Mouse (Mus musculus) embryonic facial prominence, embryonic 15.5 days (tissue): ENCODE measurements around the gene Rspo3. TPM values are rescaled to one million over a fixed set of nuclear protein-coding genes. Genes with fewer than 3 reads are reported as not detected.

Source experiments
- ATAC-seq: fragments of 200-750 bp; cut with Nextera tagmentation; 2 replicates; pipeline ENCODE4 v1.8.0; 2017; ENCODE audit warnings: low read depth, moderate TSS enrichment; ENCODE audit not compliant: insufficient number of reproducible peaks, low FRiP score, low TSS enrichment
- H3K27ac ChIP-seq: fragments of 300-500 bp; sonication (generic); replicated peaks from 2 replicates; pipeline ENCODE4 v1.5.1; 2015; ENCODE audit warnings: mild to moderate bottlenecking, inconsistent platforms
- H3K27me3 ChIP-seq: fragments of 300-500 bp; sonication (generic); 2 replicates; pipeline ENCODE4 v1.6.1; 2015; ENCODE audit warnings: inconsistent platforms
- H3K36me3 ChIP-seq: fragments of 300-500 bp; sonication (generic); 2 replicates; pipeline ENCODE4 v1.6.1; 2015; ENCODE audit warnings: mild to moderate bottlenecking, inconsistent platforms
- H3K4me1 ChIP-seq: fragments of 300-500 bp; sonication (generic); 2 replicates; pipeline ENCODE4 v1.6.1; 2015; ENCODE audit warnings: inconsistent platforms
- H3K4me2 ChIP-seq: fragments of 300-500 bp; sonication (generic); replicated peaks from 2 replicates; pipeline ENCODE4 v1.6.1; 2015; ENCODE audit warnings: mild to moderate bottlenecking, inconsistent platforms
- H3K4me3 ChIP-seq: fragments of 300-500 bp; sonication (generic); replicated peaks from 2 replicates; pipeline ENCODE4 v1.5.1; 2015; ENCODE audit warnings: mild to moderate bottlenecking, inconsistent platforms
- H3K9ac ChIP-seq: fragments of 300-500 bp; sonication (generic); 2 replicates; pipeline ENCODE4 v1.6.1; 2015; ENCODE audit warnings: inconsistent platforms
- H3K9me3 ChIP-seq: fragments of 300-500 bp; sonication (generic); replicated peaks from 2 replicates; pipeline ENCODE4 v1.6.1; 2016; ENCODE audit warnings: inconsistent platforms
- WGBS: fragments of 180-500 bp; shearing (Covaris S2); methylation state at CpG from one replicate; pipeline ENCODE4 v1.1.7; 2015; 5-methylcytosine and 5-hydroxymethylcytosine counted together
- polyA plus RNA-seq: library from polyadenylated mRNA; unstranded; fragments of >200 nt; fragmentation: Nextera tagmentation; extraction: Ambion mirVana; gene quantifications from 2 replicates; pipeline ENCODE4 v1.2.1, GENCODE M21; 2015

Gene Rspo3
- 13.5 and 16.0 TPM in 2 replicates for polyA plus RNA-seq

DNA sequence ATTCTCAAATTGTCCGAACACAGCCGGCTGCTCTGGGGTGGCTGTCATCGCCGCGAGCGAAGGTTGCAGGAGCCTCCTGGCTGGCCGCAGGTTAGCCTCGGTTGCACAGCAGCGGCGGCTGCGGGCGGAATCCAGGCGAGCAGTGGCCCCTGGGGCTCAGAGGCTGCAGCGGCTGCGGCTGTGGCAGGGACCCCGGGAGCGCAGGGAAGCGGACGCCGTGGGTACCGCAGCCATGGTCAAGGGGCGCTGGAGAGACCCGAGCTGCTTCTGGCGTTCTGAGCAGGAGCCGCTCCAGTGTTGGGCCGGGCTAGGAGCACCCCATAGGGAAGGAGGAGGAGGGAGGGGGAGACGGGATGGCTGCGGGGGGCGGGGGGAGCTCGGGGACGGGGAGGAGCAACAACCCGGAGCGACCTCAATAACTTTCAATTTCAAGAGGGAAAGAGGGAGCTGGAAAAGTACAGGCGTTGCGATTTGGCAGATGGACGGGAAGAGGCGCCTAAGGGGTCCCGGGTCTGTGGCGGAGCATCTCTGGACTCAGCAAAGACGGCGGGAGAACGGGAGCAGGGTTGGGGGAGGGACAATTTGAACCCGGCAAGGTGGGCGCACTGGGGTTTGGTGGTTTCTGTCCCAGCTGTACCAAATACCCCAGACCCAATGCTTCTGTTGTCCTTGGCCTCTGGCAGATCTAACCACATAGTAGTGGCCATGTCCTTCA is at the start of gene Rspo3:
Rspo3 (minus strand) TSS at position 322 of the 715 bp plus-strand sequence.
- Histone ChIP-seq H3K4me2 (peak within 1 kb of the TSS; percentile 95), H3K9ac (peak within 1 kb of the TSS; percentile 48), H3K27me3 (peaks cover 18% of the 10 kb centered on the region), H3K36me3 (no peaks in the 10 kb centered on the region), H3K27ac (peak within 1 kb of the TSS; percentile 60), H3K9me3 (no peaks in the 10 kb centered on the region), H3K4me1 (peaks cover 15% of the 10 kb centered on the region; the same call in 1 of the 2 replicates), H3K4me3 (peak within 1 kb of the TSS; percentile 70)
- under 1% methylated on average over 44 of the region's 44 CpGs for WGBS
- ATAC-seq, result peak; percentile 79

GRCm38 (mm10) chr10:29581940-29582339 is 46.3 kb upstream of the Rspo3 start:
- no peaks in the 10 kb centered on the region for H3K4me1 ChIP-seq
- H3K4me3 ChIP-seq, result no peak overlapping the region
- ATAC-seq, result no peak
- H3K27ac ChIP-seq, result no peak overlapping the region
- no peaks in the 10 kb centered on the region for H3K27me3 ChIP-seq
- WGBS, result 70% methylated on average over 3 of the region's 3 CpGs
- H3K9me3 ChIP-seq, result no peaks in the 10 kb centered on the region
- no peak overlapping the region for H3K9ac ChIP-seq
- no peak overlapping the region for H3K4me2 ChIP-seq
- no peaks in the 10 kb centered on the region for H3K36me3 ChIP-seq

- H3K27ac ChIP-seq, result no peak overlapping the region
- no peaks in the 10 kb centered on the region for H3K9me3 ChIP-seq
- H3K4me3 ChIP-seq, result no peak overlapping the region
- ATAC-seq, result no peak
- H3K36me3 ChIP-seq, result no peaks in the 10 kb centered on the region
- H3K9ac ChIP-seq, result no peak overlapping the region
- no peaks in the 10 kb centered on the region for H3K27me3 ChIP-seq
- H3K4me2 ChIP-seq, result no peak overlapping the region
- no peaks in the 10 kb centered on the region for H3K4me1 ChIP-seq
- 75% methylated on average over 3 of the region's 3 CpGs for WGBS
Observed at GRCm38 (mm10) chr10:29581476-29581875, 45.8 kb upstream of the Rspo3 start.

- WGBS, result 43% methylated on average over 2 of the region's 2 CpGs
- Histone ChIP-seq H3K27ac (no peak overlapping the region), H3K27me3 (no peaks in the 10 kb centered on the region), H3K4me2 (no peak overlapping the region), H3K4me3 (no peak overlapping the region), H3K36me3 (no peaks in the 10 kb centered on the region), H3K9ac (no peak overlapping the region), H3K4me1 (no peaks in the 10 kb centered on the region), H3K9me3 (no peaks in the 10 kb centered on the region)
- ATAC-seq, result no peak
Observed at GRCm38 (mm10) chr10:29555983-29556382, 20.3 kb upstream of the Rspo3 start.

- Histone ChIP-seq H3K4me1 (no peaks in the 10 kb centered on the region), H3K36me3 (no peaks in the 10 kb centered on the region), H3K9ac (no peak overlapping the region), H3K27ac (no peak overlapping the region), H3K4me3 (no peak overlapping the region), H3K9me3 (no peaks in the 10 kb centered on the region), H3K4me2 (no peak overlapping the region), H3K27me3 (no peaks in the 10 kb centered on the region)
- ATAC-seq, result no peak
- 69% methylated on average over 2 of the region's 2 CpGs for WGBS
Observed at GRCm38 (mm10) chr10:29554365-29554764, 18.7 kb upstream of the Rspo3 start.

- no peak for ATAC-seq
- Histone ChIP-seq H3K36me3 (no peaks in the 10 kb centered on the region), H3K9me3 (no peaks in the 10 kb centered on the region), H3K27ac (no peak overlapping the region), H3K27me3 (no peaks in the 10 kb centered on the region), H3K4me3 (no peak overlapping the region), H3K9ac (no peak overlapping the region), H3K4me1 (no peaks in the 10 kb centered on the region), H3K4me2 (no peak overlapping the region)
- WGBS, result 88% methylated on average over 3 of the region's 3 CpGs
Observed at GRCm38 (mm10) chr10:29542982-29543381, 7.3 kb upstream of the Rspo3 start.

- no peak overlapping the region for H3K4me2 ChIP-seq
- peaks cover 6% of the 10 kb centered on the region; the same call in 1 of the 2 replicates for H3K27me3 ChIP-seq
- H3K36me3 ChIP-seq, result no peaks in the 10 kb centered on the region
- no peak overlapping the region for H3K27ac ChIP-seq
- H3K4me1 ChIP-seq, result 0 out of 2 replicates have a peak, but pooled peaks cover under 1% of the 10 kb centered on the region
- H3K4me3 ChIP-seq, result no peak overlapping the region
- 66% methylated on average over 2 of the region's 2 CpGs for WGBS
- H3K9ac ChIP-seq, result no peak overlapping the region
- no peaks in the 10 kb centered on the region for H3K9me3 ChIP-seq
- no peak for ATAC-seq
Observed at GRCm38 (mm10) chr10:29539516-29539915, 3.8 kb upstream of the Rspo3 start.

DNA sequence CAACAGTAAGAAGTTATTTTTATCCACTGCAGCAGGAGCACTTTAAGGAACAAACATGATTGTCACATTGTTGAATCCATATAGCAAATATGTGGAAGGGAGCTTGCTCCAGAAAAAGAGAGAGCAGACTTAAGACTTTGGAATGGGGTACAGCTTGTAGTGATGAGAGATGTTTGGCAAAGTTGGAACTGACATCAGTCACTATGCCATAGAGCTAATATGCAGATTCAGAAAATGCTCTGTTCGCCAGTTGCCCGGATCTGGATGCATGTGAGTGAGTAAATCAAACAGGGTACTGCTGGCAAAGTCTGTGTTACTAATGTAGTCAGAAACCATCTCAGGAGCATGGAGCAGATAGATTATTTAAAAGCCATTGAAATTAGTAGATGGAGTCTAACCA is 3.1 kb upstream of the Rspo3 start:
- no peak for ATAC-seq
- 56% methylated on average over 2 of the region's 2 CpGs for WGBS

DNA sequence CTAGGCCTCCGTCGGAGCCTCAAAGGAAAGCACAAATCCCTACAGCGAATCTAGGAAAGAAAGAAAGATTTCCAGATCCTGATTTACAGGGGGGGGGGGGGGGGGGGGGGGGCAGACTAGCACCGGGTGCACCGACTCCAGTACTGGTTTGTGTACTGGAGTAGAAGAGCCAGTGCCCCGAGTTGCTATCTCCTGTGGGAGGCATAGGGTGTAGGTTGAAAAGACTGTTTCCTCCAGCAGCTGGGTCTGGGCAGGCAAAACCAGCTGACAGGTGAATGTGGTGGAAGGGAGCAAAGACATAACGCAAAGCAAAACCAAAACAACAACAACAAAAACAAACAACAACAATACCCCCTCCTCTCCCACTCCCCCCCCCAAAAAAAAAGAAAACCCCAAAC is 838 bp downstream of the Rspo3 start:
- WGBS, result 0% methylated on average over 7 of the region's 7 CpGs
- peak overlapping the region; percentile 95 for H3K4me2 ChIP-seq
- peak overlapping the region; percentile 23; the same call in 1 of the 2 replicates for H3K9ac ChIP-seq
- H3K4me3 ChIP-seq, result peak overlapping the region; percentile 70
- no peak overlapping the region for H3K27ac ChIP-seq
- H3K36me3 ChIP-seq, result no peaks in the 10 kb centered on the region
- no peaks in the 10 kb centered on the region for H3K9me3 ChIP-seq
- peaks cover 18% of the 10 kb centered on the region for H3K27me3 ChIP-seq
- H3K4me1 ChIP-seq, result peaks cover 15% of the 10 kb centered on the region; the same call in 1 of the 2 replicates
- ATAC-seq, result no peak

More for the DNA sequence above, 3.1 kb upstream of the Rspo3 start:
- Histone ChIP-seq H3K4me1 (peaks cover 8% of the 10 kb centered on the region; the same call in 1 of the 2 replicates), H3K9me3 (no peaks in the 10 kb centered on the region), H3K9ac (no peak overlapping the region), H3K4me3 (no peak overlapping the region), H3K27ac (no peak overlapping the region), H3K36me3 (no peaks in the 10 kb centered on the region), H3K27me3 (peaks cover 11% of the 10 kb centered on the region), H3K4me2 (no peak overlapping the region)

GRCm38 (mm10) chr10:29533846-29534829 is 1.5 kb downstream of the Rspo3 start:
- Histone ChIP-seq H3K9me3 (no peaks in the 10 kb centered on the region), H3K27me3 (peaks cover 18% of the 10 kb centered on the region), H3K4me2 (peak overlapping the region; percentile 95), H3K4me1 (peaks cover 15% of the 10 kb centered on the region; the same call in 1 of the 2 replicates), H3K27ac (peak overlapping the region; percentile 65), H3K36me3 (no peaks in the 10 kb centered on the region), H3K9ac (peak overlapping the region; percentile 27), H3K4me3 (peak overlapping the region; percentile 70)
- WGBS, result under 1% methylated on average over 24 of the region's 24 CpGs
- no peak for ATAC-seq
